Mouse (Mus musculus) liver, adult 2 months (tissue): ENCODE results near the gene Slc7a15. TPM values are rescaled to one million over a fixed set of nuclear protein-coding genes. Genes with fewer than 3 reads are reported as not detected.
"Not testable (repeated sequence)": the region's sequence is repeated elsewhere in the genome, so short reads cannot be mapped to it uniquely, and the experiment has no call there.

ENCODE experiments used
- DNase-seq: peaks from one replicate; pipeline ENCODE4 v3.0.0-alpha.2; 2011; ENCODE audit warnings: low read depth, low spot score; ENCODE audit errors: extremely low read depth
- H3K27ac ChIP-seq: fragments of 200-500 bp; replicated peaks from 2 replicates; pipeline ENCODE4 v1.5.1; 2012; ENCODE audit warnings: low read depth, mild to moderate bottlenecking, control low read depth, inconsistent platforms, low read length; ENCODE audit not compliant: insufficient read depth
- H3K27me3 ChIP-seq: fragments of 200-500 bp; 2 replicates; pipeline ENCODE4 v1.6.1; 2012; ENCODE audit warnings: mild to moderate bottlenecking, moderate library complexity, low read length, inconsistent platforms; ENCODE audit not compliant: control insufficient read depth, insufficient read depth
- H3K36me3 ChIP-seq: fragments of 200-500 bp; 2 replicates; pipeline ENCODE4 v1.6.1; 2012; ENCODE audit warnings: low read length, inconsistent platforms; ENCODE audit not compliant: control insufficient read depth, insufficient read depth
- H3K4me1 ChIP-seq: fragments of 200-500 bp; 2 replicates; pipeline ENCODE4 v1.6.1; 2011; ENCODE audit warnings: low read length; ENCODE audit not compliant: control insufficient read depth, insufficient read depth
- H3K4me3 ChIP-seq: fragments of 200-500 bp; 2 replicates; pipeline ENCODE4 v1.5.1; 2011; ENCODE audit warnings: low read depth, mild to moderate bottlenecking, control low read depth, low read length, moderate library complexity; ENCODE audit not compliant: insufficient read depth
- H3K79me2 ChIP-seq: fragments of 200-500 bp; 2 replicates; pipeline ENCODE4 v1.6.1; 2012; ENCODE audit warnings: inconsistent platforms, mild to moderate bottlenecking, low read length, moderate library complexity; ENCODE audit not compliant: control insufficient read depth, insufficient read depth
- H3K9ac ChIP-seq: fragments of 200-500 bp; 2 replicates; pipeline ENCODE4 v1.6.1; 2012; ENCODE audit warnings: low read depth, mild to moderate bottlenecking, control low read depth, inconsistent platforms, low read length
- CTCF ChIP-seq: fragments of 200-500 bp; IDR thresholded peaks from 2 replicates; pipeline ENCODE4 v1.5.1; 2011; ENCODE audit warnings: low read depth, low read length, control low read depth
- POLR2A ChIP-seq: fragments of 200-500 bp; IDR thresholded peaks from 2 replicates; pipeline ENCODE4 v1.6.1; 2011; ENCODE audit warnings: low read length, control low read depth; ENCODE audit not compliant: insufficient read depth; ENCODE audit errors: extremely low read depth
- WGBS: fragments of 180-500 bp; shearing (Covaris S2); methylation state at CpG from one replicate; pipeline ENCODE4 v1.1.7; 2018; 5-methylcytosine and 5-hydroxymethylcytosine counted together
- polyA plus RNA-seq: library from polyadenylated mRNA; depleted of rRNA; stranded (reverse); fragments of >200 nt; gene quantifications from 2 replicates; pipeline ENCODE4 v1.2.3, GENCODE M21; 2012; rRNA removed
- total RNA-seq: library from RNA; depleted of rRNA; stranded (reverse); fragments of >200 nt; gene quantifications from 2 replicates; pipeline ENCODE4 v1.2.3, GENCODE M21; 2014; rRNA removed

Gene Slc7a15
- not detected in 2 replicates for total RNA-seq
- polyA plus RNA-seq, result 0.12 TPM in 1 of 2 replicates, not detected in the other

DNA sequence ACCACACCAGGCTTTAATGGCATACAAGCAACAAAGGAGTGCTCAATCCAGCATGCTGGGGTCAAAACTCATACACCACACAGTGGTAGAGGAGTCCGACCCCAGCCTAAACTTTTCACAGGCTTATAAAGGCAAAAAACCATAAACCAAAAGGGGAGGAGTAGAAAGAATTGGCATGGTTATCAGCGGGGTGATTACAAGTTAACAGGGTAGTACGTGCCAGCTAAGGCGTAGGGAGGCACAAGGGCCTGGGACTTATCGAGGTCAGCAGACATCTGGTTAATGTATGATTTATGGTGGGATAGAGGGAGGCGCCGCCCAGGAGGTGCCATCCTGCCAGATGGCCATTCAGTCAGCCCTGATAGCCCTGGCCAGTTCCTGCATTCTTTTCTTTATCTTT lies at the start of gene Slc7a15:
Gene Slc7a15, minus strand, starts transcription at position 101 of the 400 bp plus-strand sequence.
- H3K36me3 ChIP-seq, H3K4me1 ChIP-seq, DNase-seq, H3K4me3 ChIP-seq, H3K79me2 ChIP-seq, H3K9ac ChIP-seq, H3K27ac ChIP-seq, H3K27me3 ChIP-seq: not testable (repeated sequence)
- 85% methylated on average over 7 of the region's 7 CpGs for WGBS

DNA sequence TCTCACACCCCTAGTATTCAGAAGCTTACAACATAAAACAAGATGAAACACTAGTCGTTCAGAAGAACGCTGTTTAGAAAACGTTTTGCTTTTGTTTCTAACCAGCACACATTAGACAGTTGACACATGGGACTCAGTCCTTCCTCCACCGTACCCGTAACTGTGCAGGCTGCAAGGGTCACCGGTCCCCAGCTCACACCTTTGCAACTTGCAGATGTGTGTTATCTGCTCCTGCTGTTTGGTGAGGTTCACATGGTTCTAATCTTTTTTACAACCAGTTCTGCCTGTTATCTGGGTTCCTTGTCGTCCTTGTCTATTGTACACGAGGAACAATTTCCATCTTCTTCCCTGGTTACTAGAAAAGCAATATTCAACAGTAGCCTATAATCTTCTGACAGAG lies 49.3 kb upstream of the Slc7a15 start:
- H3K36me3 ChIP-seq, H3K4me1 ChIP-seq, H3K27ac ChIP-seq, H3K27me3 ChIP-seq, H3K9ac ChIP-seq, H3K79me2 ChIP-seq, DNase-seq, H3K4me3 ChIP-seq: not testable (repeated sequence)
- WGBS, result 66% methylated on average over 8 of the region's 8 CpGs

- H3K27me3 ChIP-seq, result no peaks in the 10 kb centered on the region
- no peak for DNase-seq
- no peaks in the 10 kb centered on the region; the same call in 1 of the 2 replicates for H3K4me1 ChIP-seq
- no peaks in the 10 kb centered on the region for H3K79me2 ChIP-seq
- H3K4me3 ChIP-seq, result peak overlapping the region; percentile 78
- no peaks in the 10 kb centered on the region for H3K36me3 ChIP-seq
- WGBS, result 7% methylated on average over 10 of the region's 10 CpGs
- no peak for TF ChIP-seq POLR2A
- TF ChIP-seq CTCF, result no peak
- peak overlapping the region; percentile 10; the same call in 1 of the 2 replicates for H3K27ac ChIP-seq
- H3K9ac ChIP-seq, result peak overlapping the region; percentile 68
These were observed 42.5 kb upstream of the Slc7a15 start for GRCm38 (mm10) chr12:8641425-8641735.

DNA sequence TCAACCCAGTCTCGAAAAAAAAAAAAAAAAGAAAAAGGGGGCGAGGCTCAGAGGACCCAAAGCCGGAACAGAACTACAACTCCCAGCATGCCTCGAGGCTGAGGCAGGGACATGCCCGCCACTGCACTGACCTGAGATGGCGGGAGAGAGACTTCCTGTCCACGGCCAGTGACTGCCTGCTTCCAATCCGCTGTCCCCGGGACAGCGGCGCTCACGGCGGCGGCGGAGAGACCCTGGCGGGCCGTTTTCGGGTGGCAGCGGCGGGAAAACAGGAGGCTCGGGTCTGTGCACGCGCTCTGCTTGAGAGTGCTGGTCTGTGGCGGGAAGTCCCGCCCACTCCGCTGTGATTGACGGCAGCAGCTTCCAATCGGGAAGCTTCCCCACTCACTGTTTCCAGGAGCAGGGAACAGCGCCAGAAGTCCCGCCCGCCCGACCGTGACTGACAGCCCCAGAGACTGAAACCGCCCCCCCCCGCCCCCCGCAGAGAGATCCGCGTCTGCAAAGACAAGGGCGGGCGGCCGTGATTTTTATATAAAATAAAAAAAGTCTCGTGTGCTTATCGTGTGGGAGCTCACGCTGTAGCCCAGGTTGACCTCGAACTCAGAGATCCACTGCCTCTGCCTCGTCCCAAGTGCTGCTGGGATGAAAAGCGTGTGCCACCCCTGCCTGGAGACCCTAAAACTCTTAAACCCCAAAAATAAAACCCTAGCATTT lies 42.0 kb upstream of the Slc7a15 start:
- no peaks in the 10 kb centered on the region for H3K27me3 ChIP-seq
- H3K27ac ChIP-seq, result peak overlapping the region; percentile 94
- H3K4me3 ChIP-seq, result peak overlapping the region; percentile 78
- 0 out of 2 replicates have a peak, but pooled peaks have one; percentile 14 for TF ChIP-seq CTCF
- no peak for TF ChIP-seq POLR2A
- no peaks in the 10 kb centered on the region; the same call in 1 of the 2 replicates for H3K4me1 ChIP-seq
- under 1% methylated on average over 46 of the region's 47 CpGs for WGBS
- H3K9ac ChIP-seq, result peak overlapping the region; percentile 91
- H3K36me3 ChIP-seq, result no peaks in the 10 kb centered on the region
- H3K79me2 ChIP-seq, result no peaks in the 10 kb centered on the region
- peak; percentile 84 for DNase-seq

- WGBS, result 7% methylated on average over 2 of the region's 2 CpGs
- not testable (repeated sequence) for H3K36me3 ChIP-seq, H3K27me3 ChIP-seq, H3K4me3 ChIP-seq, H3K79me2 ChIP-seq, H3K9ac ChIP-seq, DNase-seq, H3K4me1 ChIP-seq, H3K27ac ChIP-seq
These were observed 41.3 kb upstream of the Slc7a15 start for GRCm38 (mm10) chr12:8640186-8640585.

- not testable (repeated sequence) for H3K4me1 ChIP-seq, H3K9ac ChIP-seq, H3K36me3 ChIP-seq, H3K79me2 ChIP-seq, H3K27ac ChIP-seq, H3K4me3 ChIP-seq, H3K27me3 ChIP-seq
- TF ChIP-seq CTCF, result peak; percentile 78
- DNase-seq, result peak; percentile 63
- 77% methylated on average over 10 of the region's 10 CpGs for WGBS
These were observed 39.7 kb upstream of the Slc7a15 start for GRCm38 (mm10) chr12:8638411-8639087.
